Mouse (Mus musculus) heart, postnatal 0 days (tissue): ENCODE measurements at regions not wholly inside any gene's neighbourhood (a gene's known extent, or its start where the extent isn't known, plus 50 kb on each side); places are given as distances from the start of the nearest gene placed in this dataset.

Experiments
- CTCF ChIP-seq: IDR thresholded peaks from 2 replicates; pipeline ENCODE4 v1.5.1; 2016; ENCODE audit warnings: antibody characterized with exemption, control low read depth, low read depth
- EP300 ChIP-seq: IDR thresholded peaks from 2 replicates; pipeline ENCODE4 v1.6.1; 2016; ENCODE audit warnings: antibody characterized with exemption, low read depth

- no peak for TF ChIP-seq EP300
- no peak for TF ChIP-seq CTCF
Measured at GRCm38 (mm10) chr1:166895945-166896344, 105.3 kb upstream of the Fam78b start.
